Mouse (Mus musculus) bone marrow macrophage, adult 2 months (primary cell): ENCODE measurements at regions not wholly inside any gene's neighbourhood (a gene's known extent, or its start where the extent isn't known, plus 50 kb on each side); places are given as distances from the start of the nearest gene placed in this dataset.

Source experiments
- CTCF ChIP-seq: IDR thresholded peaks from 2 replicates; pipeline ENCODE4 v1.5.1; 2012; ENCODE audit warnings: low read depth, mild to moderate bottlenecking, low read length, moderate library complexity
- POLR2A ChIP-seq: IDR thresholded peaks from 2 replicates; pipeline ENCODE4 v1.6.1; 2012; ENCODE audit warnings: mild to moderate bottlenecking, low read depth, low read length, borderline replicate concordance

GRCm38 (mm10) chr13:19514844-19515555, 104.7 kb downstream of the Epdr1 start:
- no peak for TF ChIP-seq CTCF
- TF ChIP-seq POLR2A = no peak
